Mouse (Mus musculus) small intestine, adult 2 months (tissue): ENCODE measurements at regions not wholly inside any gene's neighbourhood (a gene's known extent, or its start where the extent isn't known, plus 50 kb on each side); places are given as distances from the start of the nearest gene placed in this dataset.

Source experiments
- CTCF ChIP-seq: fragments of 200-500 bp; IDR thresholded peaks from 2 replicates; pipeline ENCODE4 v1.5.1; 2012; ENCODE audit warnings: low read depth, mild to moderate bottlenecking, control low read depth, inconsistent platforms, low read length, moderate library complexity, mixed read lengths; ENCODE audit not compliant: insufficient replicate concordance, insufficient read length; ENCODE audit errors: extremely low read depth
- POLR2A ChIP-seq: fragments of 200-500 bp; IDR thresholded peaks from 2 replicates; pipeline ENCODE4 v1.6.1; 2012; ENCODE audit warnings: low read depth, mild to moderate bottlenecking, control low read depth, inconsistent platforms, low read length, moderate library complexity

- no peak for TF ChIP-seq POLR2A
- no peak for TF ChIP-seq CTCF
These were observed 63.6 kb upstream of the Dio3 start for GRCm38 (mm10) chr12:110215311-110215710.
